Mouse (Mus musculus) lung, postnatal 0 days (tissue): ENCODE measurements at regions not wholly inside any gene's neighbourhood (a gene's known extent, or its start where the extent isn't known, plus 50 kb on each side); places are given as distances from the start of the nearest gene placed in this dataset.

Experiments
- CTCF ChIP-seq: IDR thresholded peaks from 2 replicates; pipeline ENCODE4 v1.5.1; 2016; ENCODE audit warnings: antibody characterized with exemption, mild to moderate bottlenecking
- EP300 ChIP-seq: IDR thresholded peaks from 2 replicates; pipeline ENCODE4 v1.6.1; 2016; ENCODE audit warnings: antibody characterized with exemption, mild to moderate bottlenecking, control low read depth

GRCm38 (mm10) chr16:70021436-70021835 lies 157.9 kb upstream of the Speer2 start:
- TF ChIP-seq CTCF (no peak), EP300 (no peak)
